Mouse (Mus musculus) bone marrow macrophage, adult 2 months (primary cell): ENCODE measurements around the gene Sh3rf3.

ENCODE experiments used
- CTCF ChIP-seq: IDR thresholded peaks from 2 replicates; pipeline ENCODE4 v1.5.1; 2012; ENCODE audit warnings: low read depth, mild to moderate bottlenecking, low read length, moderate library complexity
- POLR2A ChIP-seq: IDR thresholded peaks from 2 replicates; pipeline ENCODE4 v1.6.1; 2012; ENCODE audit warnings: mild to moderate bottlenecking, low read depth, low read length, borderline replicate concordance

GRCm38 (mm10) chr10:58867536-58867935 lies 54.4 kb downstream of the Sh3rf3 start:
- TF ChIP-seq CTCF (no peak), POLR2A (no peak)
